Mouse (Mus musculus) olfactory bulb, adult 2 months (tissue): ENCODE data around the gene Arfgap2.

Experiments used
- CTCF ChIP-seq: fragments of 200-500 bp; IDR thresholded peaks from 2 replicates; pipeline ENCODE4 v1.5.1; 2012; ENCODE audit warnings: low read depth, mild to moderate bottlenecking, low read length, moderate library complexity; ENCODE audit not compliant: insufficient read depth
- POLR2A ChIP-seq: fragments of 200-500 bp; IDR thresholded peaks from 2 replicates; pipeline ENCODE4 v1.6.1; 2012; ENCODE audit warnings: mild to moderate bottlenecking, low read depth, low read length, moderate library complexity; ENCODE audit not compliant: insufficient read depth

GRCm38 (mm10) chr2:91244557-91245228 is 20.1 kb upstream of the Arfgap2 start:
- TF ChIP-seq CTCF (no peak), POLR2A (no peak)
